Mouse (Mus musculus) heart, embryonic 12.5 days (tissue): ENCODE measurements around the gene Slc25a44. TPM values are rescaled to one million over a fixed set of nuclear protein-coding genes. Genes with fewer than 3 reads are reported as not detected.

Experiments
- ATAC-seq: fragments of 200-750 bp; cut with Nextera tagmentation; 2 replicates; pipeline ENCODE4 v1.8.0; 2017; ENCODE audit warnings: moderate TSS enrichment, moderate library complexity; ENCODE audit not compliant: insufficient number of reproducible peaks, low FRiP score
- H3K27ac ChIP-seq: fragments of 300-500 bp; sonication (generic); 2 replicates; pipeline ENCODE4 v1.5.1; 2016; ENCODE audit warnings: mild to moderate bottlenecking, moderate library complexity; ENCODE audit not compliant: poor library complexity, severe bottlenecking
- H3K27me3 ChIP-seq: fragments of 300-500 bp; sonication (generic); replicated peaks from 2 replicates; pipeline ENCODE4 v1.6.1; 2016; ENCODE audit warnings: mild to moderate bottlenecking, moderate library complexity
- H3K36me3 ChIP-seq: fragments of 300-500 bp; sonication (generic); 2 replicates; pipeline ENCODE4 v1.6.1; 2016; ENCODE audit warnings: mild to moderate bottlenecking, moderate library complexity
- H3K4me1 ChIP-seq: fragments of 300-500 bp; sonication (generic); replicated peaks from 2 replicates; pipeline ENCODE4 v1.6.1; 2016; ENCODE audit warnings: mild to moderate bottlenecking
- H3K4me2 ChIP-seq: fragments of 300-500 bp; sonication (generic); 2 replicates; pipeline ENCODE4 v1.6.1; 2016; ENCODE audit warnings: mild to moderate bottlenecking, moderate library complexity
- H3K4me3 ChIP-seq: fragments of 300-500 bp; sonication (generic); 2 replicates; pipeline ENCODE4 v1.5.1; 2016; ENCODE audit warnings: mild to moderate bottlenecking
- H3K9ac ChIP-seq: fragments of 300-500 bp; sonication (generic); 2 replicates; pipeline ENCODE4 v1.6.1; 2016; ENCODE audit warnings: mild to moderate bottlenecking, moderate library complexity
- H3K9me3 ChIP-seq: fragments of 300-500 bp; sonication (generic); replicated peaks from 2 replicates; pipeline ENCODE4 v1.6.1; 2016; ENCODE audit warnings: mild to moderate bottlenecking, moderate library complexity
- WGBS: fragments of 180-500 bp; shearing (Covaris S2); methylation state at CpG from one replicate; pipeline ENCODE4 v1.1.7; 2016; 5-methylcytosine and 5-hydroxymethylcytosine counted together
- microRNA-seq: library from miRNA; unstranded; fragments of <30 nt; microRNA quantifications from one replicate; pipeline ENCODE4, GENCODE M21; 2017
- polyA plus RNA-seq: library from polyadenylated mRNA; unstranded; fragments of >200 nt; fragmentation: Nextera tagmentation; extraction: Ambion mirVana; gene quantifications from 2 replicates; pipeline ENCODE4 v1.2.1, GENCODE M21; 2016

The Slc25a44 gene
- polyA plus RNA-seq, 1 experiment from 2014 or later, result 14.1 TPM

DNA sequence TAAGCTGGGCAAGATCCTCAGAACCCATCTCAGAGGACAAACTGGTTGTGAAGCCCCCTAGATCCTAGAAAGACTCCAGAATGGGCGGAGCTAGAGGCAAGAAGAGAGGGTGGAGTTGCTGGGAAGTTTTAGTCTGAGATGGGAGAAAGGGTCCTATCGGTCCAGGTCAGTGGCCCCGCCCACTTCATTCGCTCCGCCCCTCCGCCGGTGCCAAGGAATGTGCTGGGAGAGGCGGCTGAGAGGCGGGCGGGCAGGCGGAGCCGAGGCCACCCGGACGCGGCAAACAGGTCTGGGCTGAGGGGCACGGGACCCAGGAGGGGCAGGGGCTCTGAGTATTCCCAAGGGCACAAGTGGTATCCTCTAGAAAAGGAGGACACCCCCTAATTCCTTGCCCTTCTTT lies 60.6 kb downstream of the Slc25a44 start, which contains the start of gene Paqr6:
Paqr6 (plus strand) TSS at position 248 of the 400 bp plus-strand sequence.
- peak within 1 kb of the TSS; percentile 26 for H3K4me3 ChIP-seq
- H3K9ac ChIP-seq, result no peak within 1 kb of the TSS; the same call in 1 of the 2 replicates

DNA sequence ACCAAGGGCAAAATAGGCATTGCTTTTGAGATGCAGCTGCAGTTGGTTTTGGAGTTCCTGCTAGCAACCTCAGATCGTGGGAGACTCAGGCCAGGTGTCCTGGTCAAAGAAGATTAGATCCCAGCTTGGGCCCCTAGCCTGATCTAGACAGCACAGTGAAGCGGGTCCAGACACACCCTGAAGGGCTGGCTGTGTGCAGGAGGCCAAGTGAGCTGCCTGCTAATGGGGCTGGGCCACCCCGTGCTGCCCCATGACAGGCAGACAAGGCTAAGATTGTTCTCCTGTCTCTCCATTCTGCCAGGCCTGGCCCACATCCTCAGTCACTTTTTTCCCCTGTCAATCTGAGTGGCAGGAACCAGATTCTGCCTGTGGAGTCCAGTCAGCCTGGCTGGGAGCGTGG lies 61.2 kb downstream of the Slc25a44 start:
- Histone ChIP-seq H3K4me3 (no peak overlapping the region), H3K9ac (no peak overlapping the region), H3K9me3 (no peaks in the 10 kb centered on the region), H3K4me1 (peaks cover 43% of the 10 kb centered on the region), H3K36me3 (peaks cover 40% of the 10 kb centered on the region), H3K4me2 (peak overlapping the region; percentile 59), H3K27me3 (peaks cover 27% of the 10 kb centered on the region), H3K27ac (peak overlapping the region; percentile 45; the same call in 1 of the 2 replicates)
- WGBS, result 27% methylated on average over 4 of the region's 4 CpGs
- ATAC-seq, result peak; percentile 60; the same call in 1 of the 2 replicates

More for the DNA sequence above, 60.6 kb downstream of the Slc25a44 start, which contains the start of gene Paqr6:
- Histone ChIP-seq H3K27me3 (peaks cover 27% of the 10 kb centered on the region), H3K27ac (peak within 1 kb of the TSS; percentile 45; the same call in 1 of the 2 replicates), H3K4me1 (peaks cover 36% of the 10 kb centered on the region), H3K9me3 (no peaks in the 10 kb centered on the region), H3K4me2 (peak within 1 kb of the TSS; percentile 59), H3K36me3 (peaks cover 33% of the 10 kb centered on the region)
- WGBS, result 1% methylated on average over 16 of the region's 16 CpGs
- peak; percentile 74 for ATAC-seq

DNA sequence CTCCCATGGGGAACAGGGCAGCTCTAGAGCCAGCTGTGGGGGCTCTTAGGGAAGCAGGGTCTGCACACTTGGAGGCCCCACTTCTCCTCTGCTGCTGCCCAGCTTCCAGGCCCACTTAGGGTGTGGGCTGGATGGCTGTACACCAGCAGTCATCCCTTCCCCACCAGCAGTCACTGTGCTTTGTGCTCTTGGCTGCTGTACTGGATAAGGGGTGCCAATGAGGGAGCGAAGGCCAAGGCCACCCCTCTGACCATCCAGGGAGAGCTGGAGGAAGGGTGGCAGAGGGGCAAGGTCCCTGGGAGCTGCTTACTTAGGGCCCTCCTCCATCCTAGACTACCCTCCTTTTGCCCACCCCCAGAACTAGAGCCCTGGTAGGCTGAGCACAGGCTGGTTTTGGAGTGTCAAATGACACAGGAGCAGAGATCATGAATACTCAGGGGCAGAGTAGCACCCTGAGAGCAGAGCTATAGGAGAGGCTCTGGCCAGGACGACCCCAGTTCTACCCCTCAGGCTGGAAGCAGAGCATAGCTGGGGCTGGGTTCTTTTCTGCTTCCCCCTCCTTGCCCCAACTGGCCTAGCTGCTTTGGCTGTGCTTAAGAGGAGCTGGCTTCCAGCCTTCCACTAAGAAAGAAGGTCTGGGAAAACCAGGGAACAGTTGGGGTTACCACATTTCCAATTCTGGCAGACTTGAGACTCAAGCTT lies 63.2 kb downstream of the Slc25a44 start:
- peaks cover 45% of the 10 kb centered on the region for H3K4me1 ChIP-seq
- WGBS, result 89% methylated on average over 2 of the region's 2 CpGs
- no peak overlapping the region for H3K27ac ChIP-seq
- ATAC-seq, result no peak
- H3K4me3 ChIP-seq, result no peak overlapping the region
- H3K36me3 ChIP-seq, result peaks cover 59% of the 10 kb centered on the region
- no peaks in the 10 kb centered on the region for H3K9me3 ChIP-seq
- no peak overlapping the region for H3K4me2 ChIP-seq
- H3K27me3 ChIP-seq, result peaks cover 20% of the 10 kb centered on the region
- H3K9ac ChIP-seq, result no peak overlapping the region

DNA sequence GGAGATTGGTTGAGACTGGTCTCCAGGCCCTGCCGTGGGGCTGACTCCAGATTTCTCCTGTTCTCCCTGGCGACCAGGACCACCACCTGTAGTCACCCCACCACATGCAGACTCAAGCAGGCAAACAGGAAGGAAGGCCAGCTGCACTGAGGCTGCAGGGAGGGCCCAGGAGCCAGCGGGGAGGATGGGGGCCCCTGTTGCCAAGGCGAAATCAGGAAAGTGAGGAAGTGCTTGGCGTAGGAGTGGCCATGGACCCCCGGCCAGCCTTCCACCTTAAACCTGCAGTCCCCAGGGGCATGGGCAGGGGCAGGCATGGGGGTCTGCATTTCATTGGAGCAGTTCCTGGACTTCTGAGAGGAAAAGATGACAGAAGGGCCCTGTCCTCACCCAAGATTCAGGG lies 63.8 kb downstream of the Slc25a44 start:
- H3K9ac ChIP-seq, result no peak overlapping the region
- no peaks in the 10 kb centered on the region for H3K9me3 ChIP-seq
- peaks cover 15% of the 10 kb centered on the region for H3K27me3 ChIP-seq
- ATAC-seq, result no peak
- H3K4me2 ChIP-seq, result no peak overlapping the region
- H3K36me3 ChIP-seq, result peaks cover 66% of the 10 kb centered on the region
- H3K4me3 ChIP-seq, result no peak overlapping the region
- 59% methylated on average over 6 of the region's 6 CpGs for WGBS
- H3K27ac ChIP-seq, result no peak overlapping the region
- peaks cover 44% of the 10 kb centered on the region for H3K4me1 ChIP-seq

Small RNA genes within 50 kb of the gene (microRNA-seq; reads per million reads assigned to microRNA genes)
- not detected for gene Mir7011

Other genes with a start within 250 kb of the Slc25a44 start
- 0.19 TPM in 1 of 2 replicates, not detected in the other for gene Rhbg, start 170.4 kb downstream of the Slc25a44 start, polyA plus RNA-seq
- gene Gm38392, start 137.9 kb downstream of the Slc25a44 start, polyA plus RNA-seq, result not detected in 2 replicates
- 12.7 and 15.0 TPM in 2 replicates for gene Tsacc, start 128.1 kb downstream of the Slc25a44 start, polyA plus RNA-seq
- 426 and 439 TPM in 2 replicates for gene Cct3, start 128.0 kb downstream of the Slc25a44 start, polyA plus RNA-seq
- gene Glmp, start 100.1 kb downstream of the Slc25a44 start, polyA plus RNA-seq, result 167 and 172 TPM in 2 replicates
- 1.4 and 1.9 TPM in 2 replicates for gene Tmem79, start 89.0 kb downstream of the Slc25a44 start, polyA plus RNA-seq
- gene Smg5, start 88.9 kb downstream of the Slc25a44 start, polyA plus RNA-seq, result 53.9 and 57.5 TPM in 2 replicates
- gene Paqr6, start 60.6 kb downstream of the Slc25a44 start, polyA plus RNA-seq, result 3.6 and 4.3 TPM in 2 replicates
- gene Bglap3, start 52.4 kb downstream of the Slc25a44 start, polyA plus RNA-seq, result 0.10 TPM in 1 of 2 replicates, not detected in the other
- gene Bglap2, start 46.4 kb downstream of the Slc25a44 start, polyA plus RNA-seq, result not detected in 2 replicates
- gene Bglap, start 40.7 kb downstream of the Slc25a44 start, polyA plus RNA-seq, result not detected in 2 replicates
- 100 and 104 TPM in 2 replicates for gene Pmf1, start 14.8 kb downstream of the Slc25a44 start, polyA plus RNA-seq
- gene Sema4a, start 36.0 kb upstream of the Slc25a44 start, polyA plus RNA-seq, result 0.92 and 1.3 TPM in 2 replicates
- gene Lmna, start 84.8 kb upstream of the Slc25a44 start, polyA plus RNA-seq, result 108 and 113 TPM in 2 replicates
- gene Mex3a, start 107.3 kb upstream of the Slc25a44 start, polyA plus RNA-seq, result 11.8 and 13.9 TPM in 2 replicates
- gene Rab25, start 123.2 kb upstream of the Slc25a44 start, polyA plus RNA-seq, result 0.55 TPM in 1 of 2 replicates, not detected in the other
- 108 and 114 TPM in 2 replicates for gene Lamtor2, start 127.9 kb upstream of the Slc25a44 start, polyA plus RNA-seq
- 46.5 and 47.9 TPM in 2 replicates for gene Ubqln4, start 128.6 kb upstream of the Slc25a44 start, polyA plus RNA-seq
- gene Ssr2, start 150.7 kb upstream of the Slc25a44 start, polyA plus RNA-seq, result 181 and 185 TPM in 2 replicates
- gene Arhgef2, start 180.8 kb upstream of the Slc25a44 start, polyA plus RNA-seq, result 84.5 and 91.8 TPM in 2 replicates
- not detected in 2 replicates for gene Rxfp4, start 228.0 kb upstream of the Slc25a44 start, polyA plus RNA-seq